Mouse (Mus musculus): ENCODE measurements around the gene Kif5c. TPM values are rescaled to one million over a fixed set of nuclear protein-coding genes. Genes with fewer than 3 reads are reported as not detected.

The Kif5c gene
- total and polyA plus RNA-seq, 2 experiments from 2014 or later: 163 to 408 TPM

- Histone ChIP-seq H3K4me3 (ENCODE audit: low read depth, low read length) (peak overlapping the region; percentile 16; the same call in 1 of the 2 replicates), H3K27ac (ENCODE audit: low read depth, low read length) (peak overlapping the region; percentile 67; the same call in 1 of the 2 replicates), H3K36me3 (ENCODE audit: insufficient read depth) (no peaks in the 10 kb centered on the region), H3K9me3 (ENCODE audit: low read length) (no peaks in the 10 kb centered on the region), H3K9ac (peak overlapping the region; percentile 35; the same call in 1 of the 2 replicates), H3K4me2 (ENCODE audit: low read depth) (peak overlapping the region; percentile 45), H3K27me3 (ENCODE audit: insufficient read depth, low read length) (no peaks in the 10 kb centered on the region), H3K4me1 (ENCODE audit: insufficient read depth) (peaks cover 15% of the 10 kb centered on the region)
- no peak for ATAC-seq
- no peak for TF ChIP-seq CTCF (IDR thresholded peaks at IDR 0.05; ENCODE audit: low read depth)
- WGBS: 51% methylated on average over 9 of the region's 9 CpGs
- no peak for DNase-seq
These were observed 46.4 kb upstream of the Kif5c start for GRCm38 (mm10) chr2:49572684-49573083.

GRCm38 (mm10) chr2:49573282-49573681 is 45.8 kb upstream of the Kif5c start:
- H3K9me3 ChIP-seq (ENCODE audit: low read length): no peaks in the 10 kb centered on the region
- DNase-seq (no peak), ATAC-seq (no peak)
- peaks cover 15% of the 10 kb centered on the region for H3K4me1 ChIP-seq (ENCODE audit: insufficient read depth)
- no peaks in the 10 kb centered on the region for H3K27me3 ChIP-seq (ENCODE audit: insufficient read depth, low read length)
- no peak overlapping the region for H3K4me2 ChIP-seq (ENCODE audit: low read depth)
- H3K9ac ChIP-seq: no peak overlapping the region
- no peak for TF ChIP-seq CTCF (IDR thresholded peaks at IDR 0.05; ENCODE audit: low read depth)
- 87% methylated on average over 3 of the region's 3 CpGs for WGBS
- no peak overlapping the region for H3K27ac ChIP-seq (ENCODE audit: low read depth, low read length)
- H3K4me3 ChIP-seq (ENCODE audit: low read depth, low read length): no peak overlapping the region
- no peaks in the 10 kb centered on the region for H3K36me3 ChIP-seq (ENCODE audit: insufficient read depth)

- no peak for DNase-seq
- H3K9me3 ChIP-seq (ENCODE audit: low read length): no peaks in the 10 kb centered on the region
- H3K27me3 ChIP-seq (ENCODE audit: insufficient read depth, low read length): no peaks in the 10 kb centered on the region
- WGBS: 82% methylated on average over 3 of the region's 3 CpGs
- no peaks in the 10 kb centered on the region for H3K36me3 ChIP-seq (ENCODE audit: insufficient read depth)
- no peak overlapping the region for H3K27ac ChIP-seq (ENCODE audit: low read depth, low read length)
- TF ChIP-seq CTCF (IDR thresholded peaks at IDR 0.05; ENCODE audit: low read depth): no peak
- ATAC-seq: no peak
- no peak overlapping the region for H3K4me2 ChIP-seq (ENCODE audit: low read depth)
- H3K4me1 ChIP-seq (ENCODE audit: insufficient read depth): no peaks in the 10 kb centered on the region
- H3K9ac ChIP-seq: no peak overlapping the region
- H3K4me3 ChIP-seq (ENCODE audit: low read depth, low read length): no peak overlapping the region
These were observed 38.5 kb upstream of the Kif5c start for GRCm38 (mm10) chr2:49580585-49580984.

- WGBS: 85% methylated on average over 5 of the region's 5 CpGs
- no peak for ATAC-seq
These were observed 36.6 kb upstream of the Kif5c start for GRCm38 (mm10) chr2:49582546-49582945.

GRCm38 (mm10) chr2:49583311-49583710 is 35.8 kb upstream of the Kif5c start:
- no peak overlapping the region for H3K9ac ChIP-seq
- ATAC-seq: no peak
- H3K4me3 ChIP-seq (ENCODE audit: low read depth, low read length): no peak overlapping the region

More at GRCm38 (mm10) chr2:49582546-49582945, 36.6 kb upstream of the Kif5c start:
- no peak overlapping the region for H3K4me3 ChIP-seq (ENCODE audit: low read depth, low read length)
- no peak overlapping the region for H3K27ac ChIP-seq (ENCODE audit: low read depth, low read length)
- no peak overlapping the region for H3K4me2 ChIP-seq (ENCODE audit: low read depth)
- H3K36me3 ChIP-seq (ENCODE audit: insufficient read depth): no peaks in the 10 kb centered on the region
- DNase-seq: no peak
- no peaks in the 10 kb centered on the region for H3K4me1 ChIP-seq (ENCODE audit: insufficient read depth)
- H3K9ac ChIP-seq: no peak overlapping the region
- H3K27me3 ChIP-seq (ENCODE audit: insufficient read depth, low read length): no peaks in the 10 kb centered on the region
- H3K9me3 ChIP-seq (ENCODE audit: low read length): no peaks in the 10 kb centered on the region
- no peak for TF ChIP-seq CTCF (IDR thresholded peaks at IDR 0.05; ENCODE audit: low read depth)

GRCm38 (mm10) chr2:49590450-49590849 is 28.6 kb upstream of the Kif5c start:
- TF ChIP-seq CTCF (IDR thresholded peaks at IDR 0.05; ENCODE audit: low read depth): no peak
- H3K9me3 ChIP-seq (ENCODE audit: low read length): no peaks in the 10 kb centered on the region
- DNase-seq (no peak), ATAC-seq (no peak)
- no peak overlapping the region for H3K9ac ChIP-seq
- no peaks in the 10 kb centered on the region for H3K4me1 ChIP-seq (ENCODE audit: insufficient read depth)
- H3K27ac ChIP-seq (ENCODE audit: low read depth, low read length): no peak overlapping the region
- H3K4me2 ChIP-seq (ENCODE audit: low read depth): no peak overlapping the region
- 67% methylated on average over 5 of the region's 5 CpGs for WGBS
- no peaks in the 10 kb centered on the region for H3K27me3 ChIP-seq (ENCODE audit: insufficient read depth, low read length)
- no peaks in the 10 kb centered on the region for H3K36me3 ChIP-seq (ENCODE audit: insufficient read depth)
- H3K4me3 ChIP-seq (ENCODE audit: low read depth, low read length): no peak overlapping the region

More at GRCm38 (mm10) chr2:49583311-49583710, 35.8 kb upstream of the Kif5c start:
- TF ChIP-seq CTCF (IDR thresholded peaks at IDR 0.05; ENCODE audit: low read depth): no peak
- DNase-seq: no peak
- Histone ChIP-seq H3K36me3 (ENCODE audit: insufficient read depth) (no peaks in the 10 kb centered on the region), H3K27me3 (ENCODE audit: insufficient read depth, low read length) (no peaks in the 10 kb centered on the region), H3K9me3 (ENCODE audit: low read length) (no peaks in the 10 kb centered on the region), H3K27ac (ENCODE audit: low read depth, low read length) (no peak overlapping the region), H3K4me2 (ENCODE audit: low read depth) (no peak overlapping the region), H3K4me1 (ENCODE audit: insufficient read depth) (no peaks in the 10 kb centered on the region)
- 98% methylated on average over 2 of the region's 2 CpGs for WGBS

- no peak for ATAC-seq
- DNase-seq: no peak
- H3K27me3 ChIP-seq (ENCODE audit: insufficient read depth, low read length): no peaks in the 10 kb centered on the region
- H3K4me2 ChIP-seq (ENCODE audit: low read depth): no peak overlapping the region
- H3K4me1 ChIP-seq (ENCODE audit: insufficient read depth): no peaks in the 10 kb centered on the region
- H3K4me3 ChIP-seq (ENCODE audit: low read depth, low read length): no peak overlapping the region
- no peaks in the 10 kb centered on the region for H3K9me3 ChIP-seq (ENCODE audit: low read length)
- no peak overlapping the region for H3K27ac ChIP-seq (ENCODE audit: low read depth, low read length)
- no peak for TF ChIP-seq CTCF (IDR thresholded peaks at IDR 0.05; ENCODE audit: low read depth)
- no peaks in the 10 kb centered on the region for H3K36me3 ChIP-seq (ENCODE audit: insufficient read depth)
- H3K9ac ChIP-seq: no peak overlapping the region
These were observed 26.2 kb upstream of the Kif5c start for GRCm38 (mm10) chr2:49592926-49593325.

All from forebrain, postnatal 0 days (tissue).